Mouse (Mus musculus) heart, adult 2 months (tissue): ENCODE data around the gene Ddx6. TPM values are rescaled to one million over a fixed set of nuclear protein-coding genes. Genes with fewer than 3 reads are reported as not detected.
"Not testable (repeated sequence)": the region's sequence is repeated elsewhere in the genome, so short reads cannot be mapped to it uniquely, and the experiment has no call there.

Experiments
- DNase-seq, 2 experiments: peaks; one replicate each; pipeline ENCODE4 v3.0.0; 2021
- H3K27ac ChIP-seq: fragments of 200-600 bp; 2 replicates; pipeline ENCODE4 v1.8.1; 2022
- H3K27me3 ChIP-seq: fragments of 200-500 bp; 2 replicates; pipeline ENCODE4 v1.6.1; 2012; ENCODE audit warnings: mild to moderate bottlenecking, low read length, inconsistent platforms, mixed read lengths; ENCODE audit not compliant: control insufficient read depth, insufficient read depth
- H3K36me3 ChIP-seq: fragments of 200-500 bp; 2 replicates; pipeline ENCODE4 v1.6.1; 2012; ENCODE audit warnings: low read length, inconsistent platforms; ENCODE audit not compliant: control insufficient read depth, insufficient read depth
- H3K4me1 ChIP-seq: fragments of 200-500 bp; 2 replicates; pipeline ENCODE4 v1.6.1; 2011; ENCODE audit warnings: low read length; ENCODE audit not compliant: control insufficient read depth, insufficient read depth
- H3K4me3 ChIP-seq: fragments of 200-600 bp; 2 replicates; pipeline ENCODE4 v1.8.1; 2022
- H3K79me2 ChIP-seq: fragments of 200-500 bp; replicated peaks from 2 replicates; pipeline ENCODE4 v1.6.1; 2012; ENCODE audit warnings: mild to moderate bottlenecking, inconsistent platforms, low read length, moderate library complexity, mixed read lengths; ENCODE audit not compliant: control insufficient read depth, insufficient read depth
- H3K9ac ChIP-seq: fragments of 200-500 bp; 2 replicates; pipeline ENCODE4 v1.6.1; 2012; ENCODE audit warnings: low read depth, mild to moderate bottlenecking, control low read depth, inconsistent platforms, low read length, mixed read lengths
- CTCF ChIP-seq: fragments of 200-600 bp; IDR thresholded peaks from 2 replicates; pipeline ENCODE4 v1.8.1; 2022; ENCODE audit warnings: antibody characterized with exemption, mild to moderate bottlenecking, moderate library complexity
- EP300 ChIP-seq: fragments of 200-500 bp; IDR thresholded peaks from 2 replicates; pipeline ENCODE4 v1.6.1; 2011; ENCODE audit warnings: low read depth, low read length, control low read depth; ENCODE audit not compliant: insufficient read depth
- POLR2A ChIP-seq: fragments of 200-500 bp; IDR thresholded peaks from 2 replicates; pipeline ENCODE4 v1.6.1; 2011; ENCODE audit warnings: mild to moderate bottlenecking, low read depth, low read length, control low read depth; ENCODE audit not compliant: insufficient read depth
- WGBS: fragments of 180-500 bp; shearing (Covaris S2); methylation state at CpG from one replicate; pipeline ENCODE4 v1.1.7; 2018; 5-methylcytosine and 5-hydroxymethylcytosine counted together
- intact Hi-C: fragments of 180-260 bp; cut with DNase I; formaldehyde crosslinking; loops from one replicate; pipeline ENCODE4 v1.15.1; 2025
- polyA plus RNA-seq: library from polyadenylated mRNA; depleted of rRNA; stranded (reverse); fragments of >200 nt; gene quantifications from 2 replicates; pipeline ENCODE4 v1.2.3, GENCODE M21; 2012
- total RNA-seq, 2 experiments: library from RNA; stranded (reverse); gene quantifications; 2 replicates each; pipeline ENCODE4 v1.2.3; 2021

The Ddx6 gene
- total and polyA plus RNA-seq, 3 experiments, result 14.3 to 88.4 (median 75.6) TPM

- no peak overlapping the region for H3K27ac ChIP-seq
- H3K79me2 ChIP-seq, result peaks cover 9% of the 10 kb centered on the region
- 50% methylated on average over 3 of the region's 3 CpGs for WGBS
- no peak overlapping the region for H3K4me3 ChIP-seq
- H3K27me3 ChIP-seq, result no peaks in the 10 kb centered on the region
- H3K36me3 ChIP-seq, result peaks cover 50% of the 10 kb centered on the region
- DNase-seq, result no peak
- TF ChIP-seq CTCF (no peak), EP300 (no peak), POLR2A (no peak)
- H3K4me1 ChIP-seq, result peaks cover 1% of the 10 kb centered on the region
- intact Hi-C loops, result loop anchor here (2.0 kb wide), 1 partner anchor 16 kb away; the partner anchor contains the start of gene Ddx6
- no peak overlapping the region for H3K9ac ChIP-seq
Observed at GRCm38 (mm10) chr9:44621114-44621513, 16.4 kb downstream of the Ddx6 start.

- peaks cover 7% of the 10 kb centered on the region for H3K79me2 ChIP-seq
- no peak for TF ChIP-seq CTCF
- no peak for DNase-seq
- H3K4me3 ChIP-seq, result no peak overlapping the region
- WGBS, result 67% methylated on average over 5 of the region's 5 CpGs
- no peaks in the 10 kb centered on the region for H3K27me3 ChIP-seq
- intact Hi-C loops, result no loop called here
- peaks cover 1% of the 10 kb centered on the region for H3K4me1 ChIP-seq
- no peak overlapping the region for H3K27ac ChIP-seq
- H3K9ac ChIP-seq, result no peak overlapping the region
- H3K36me3 ChIP-seq, result peaks cover 30% of the 10 kb centered on the region
Observed at GRCm38 (mm10) chr9:44624390-44624789, 19.7 kb downstream of the Ddx6 start.

GRCm38 (mm10) chr9:44626268-44626667, 21.6 kb downstream of the Ddx6 start:
- Histone ChIP-seq H3K36me3 (peaks cover 29% of the 10 kb centered on the region), H3K27me3 (no peaks in the 10 kb centered on the region), H3K79me2 (peaks cover 7% of the 10 kb centered on the region), H3K27ac (no peak overlapping the region), H3K4me1 (no peaks in the 10 kb centered on the region; the same call in 1 of the 2 replicates), H3K4me3 (no peak overlapping the region), H3K9ac (no peak overlapping the region)
- intact Hi-C loops, result no loop called here
- 61% methylated on average over 5 of the region's 5 CpGs for WGBS
- no peak for DNase-seq
- no peak for TF ChIP-seq POLR2A
- no peak for TF ChIP-seq CTCF
- no peak for TF ChIP-seq EP300

- no peak overlapping the region for H3K9ac ChIP-seq
- intact Hi-C loops, result no loop called here
- peak in 1 of 2 experiments; percentile 58 for DNase-seq
- peaks cover 19% of the 10 kb centered on the region for H3K36me3 ChIP-seq
- H3K79me2 ChIP-seq, result no peaks in the 10 kb centered on the region
- 50% methylated on average over 15 of the region's 15 CpGs for WGBS
- H3K4me1 ChIP-seq, result peaks cover 2% of the 10 kb centered on the region; the same call in 1 of the 2 replicates
- no peak overlapping the region for H3K27ac ChIP-seq
- no peaks in the 10 kb centered on the region for H3K27me3 ChIP-seq
- TF ChIP-seq EP300 (no peak), CTCF (0 out of 2 replicates have a peak, but pooled peaks have one; percentile 10)
- no peak overlapping the region for H3K4me3 ChIP-seq
Observed at GRCm38 (mm10) chr9:44637551-44638169, 33.0 kb downstream of the Ddx6 start.

GRCm38 (mm10) chr9:44638726-44639125, 34.0 kb downstream of the Ddx6 start:
- H3K79me2 ChIP-seq, H3K27ac ChIP-seq, intact Hi-C loops, H3K27me3 ChIP-seq, H3K9ac ChIP-seq, H3K4me1 ChIP-seq, H3K4me3 ChIP-seq: not testable (repeated sequence)
- H3K36me3 ChIP-seq, result peaks cover 13% of the 10 kb centered on the region
- TF ChIP-seq CTCF (0 out of 2 replicates have a peak, but pooled peaks have one; percentile 4), EP300 (0 out of 2 replicates have a peak, but pooled peaks have one; percentile 8)
- 61% methylated on average over 9 of the region's 9 CpGs for WGBS
- peak in 1 of 2 experiments; percentile 59 for DNase-seq

GRCm38 (mm10) chr9:44640028-44640427, 35.3 kb downstream of the Ddx6 start:
- H3K36me3 ChIP-seq, result peaks cover 13% of the 10 kb centered on the region
- H3K4me1 ChIP-seq, H3K9ac ChIP-seq, H3K79me2 ChIP-seq, H3K27me3 ChIP-seq, intact Hi-C loops, H3K27ac ChIP-seq, DNase-seq, H3K4me3 ChIP-seq: not testable (repeated sequence)
- 56% methylated on average over 1 of the region's 1 CpGs for WGBS
